Mouse (Mus musculus): ENCODE results near the gene Pcbp3.

Pcbp3 gene

GRCm38 (mm10) chr10:76859355-76860127 is 102.1 kb downstream of the Pcbp3 start:
- no peak for DNase-seq (ENCODE audit: extremely low read depth, insufficient read length, low spot score)

DNA sequence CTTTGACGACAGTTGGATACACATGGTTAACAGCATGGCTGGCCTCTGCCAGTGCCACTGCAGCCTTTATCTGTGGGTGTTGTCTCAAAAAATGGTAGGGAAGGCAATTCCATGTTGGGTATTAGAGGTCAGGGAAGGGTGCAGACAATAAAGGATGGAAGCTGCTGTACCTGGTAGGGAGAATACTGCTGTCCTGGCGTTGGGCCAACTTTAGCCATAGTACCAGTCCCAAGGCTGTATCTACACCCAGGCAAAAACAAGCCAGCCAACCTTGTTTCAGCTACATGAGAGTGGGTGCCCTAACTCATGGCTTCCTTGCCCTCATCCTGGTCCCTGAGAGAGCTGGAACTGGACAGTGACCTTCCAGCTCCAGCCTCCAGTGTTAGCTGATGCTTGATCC is 103.8 kb downstream of the Pcbp3 start:
- DNase-seq (ENCODE audit: extremely low read depth, insufficient read length, low spot score), result no peak

DNA sequence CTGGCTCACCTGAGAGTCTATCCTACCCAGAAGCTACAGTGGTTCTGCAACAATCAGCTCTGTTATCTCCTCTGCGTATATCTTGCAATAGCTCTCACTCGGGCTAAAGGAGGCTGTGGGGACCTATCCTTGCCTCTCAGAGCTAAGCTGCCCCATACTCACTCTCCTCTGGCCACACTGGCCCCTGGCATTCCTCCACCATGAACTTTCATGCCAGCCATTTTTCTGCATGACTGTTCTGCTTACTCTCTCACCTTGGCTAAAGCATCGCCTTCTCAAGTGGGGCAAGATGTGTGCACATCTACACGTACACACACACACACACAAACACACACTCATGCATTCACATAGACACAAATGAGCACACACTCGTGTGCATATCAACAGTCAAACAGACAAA is 115.2 kb downstream of the Pcbp3 start:
- no peak for DNase-seq (ENCODE audit: extremely low read depth, insufficient read length, low spot score)

DNA sequence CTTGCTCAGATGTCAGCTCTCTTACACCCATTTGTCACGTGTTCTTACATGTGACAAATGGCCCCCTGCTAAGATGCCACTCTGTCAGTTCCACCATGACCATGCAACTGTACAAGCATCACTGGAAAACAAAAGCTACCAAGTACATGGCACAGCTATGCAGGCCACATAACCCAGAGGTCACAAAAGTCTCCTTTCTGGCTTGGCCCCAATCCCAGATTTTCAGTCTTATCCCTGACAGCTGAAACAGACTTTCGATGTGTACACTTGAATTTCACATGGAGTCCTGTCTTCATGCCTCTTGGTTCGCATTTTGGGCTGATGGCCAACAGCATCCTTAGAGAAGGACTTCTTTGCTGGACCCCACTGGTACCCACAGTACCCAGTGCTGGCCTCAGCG is 116.8 kb downstream of the Pcbp3 start:
- DNase-seq (ENCODE audit: extremely low read depth, insufficient read length, low spot score), result no peak

- DNase-seq (ENCODE audit: extremely low read depth, insufficient read length, low spot score), result no peak
Measured at GRCm38 (mm10) chr10:76844365-76844764, 117.3 kb downstream of the Pcbp3 start.

GRCm38 (mm10) chr10:76842087-76842486 is 119.6 kb downstream of the Pcbp3 start:
- DNase-seq (ENCODE audit: extremely low read depth, insufficient read length, low spot score), result no peak

DNA sequence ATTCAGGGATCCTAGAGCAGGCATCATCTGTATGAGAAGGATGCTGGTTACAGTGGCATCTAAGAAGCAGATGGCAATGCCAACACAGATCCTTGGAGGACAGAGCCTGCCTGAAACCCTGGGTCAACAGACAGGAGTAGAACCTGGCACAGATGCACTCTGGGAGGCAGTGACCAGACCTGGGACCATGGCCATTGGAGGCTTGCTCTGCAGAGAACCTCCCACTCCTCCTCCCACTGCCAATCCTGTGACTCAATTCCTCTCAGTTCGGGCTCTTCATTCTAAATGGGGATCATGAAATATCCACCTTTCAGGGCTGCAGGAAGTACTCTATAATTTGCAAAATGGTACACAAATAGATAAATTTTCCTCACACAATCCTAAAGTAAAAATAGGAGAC is 120.5 kb downstream of the Pcbp3 start:
- no peak for DNase-seq (ENCODE audit: extremely low read depth, insufficient read length, low spot score)

GRCm38 (mm10) chr10:76840566-76840965 is 121.1 kb downstream of the Pcbp3 start:
- DNase-seq (ENCODE audit: extremely low read depth, insufficient read length, low spot score), result no peak

DNA sequence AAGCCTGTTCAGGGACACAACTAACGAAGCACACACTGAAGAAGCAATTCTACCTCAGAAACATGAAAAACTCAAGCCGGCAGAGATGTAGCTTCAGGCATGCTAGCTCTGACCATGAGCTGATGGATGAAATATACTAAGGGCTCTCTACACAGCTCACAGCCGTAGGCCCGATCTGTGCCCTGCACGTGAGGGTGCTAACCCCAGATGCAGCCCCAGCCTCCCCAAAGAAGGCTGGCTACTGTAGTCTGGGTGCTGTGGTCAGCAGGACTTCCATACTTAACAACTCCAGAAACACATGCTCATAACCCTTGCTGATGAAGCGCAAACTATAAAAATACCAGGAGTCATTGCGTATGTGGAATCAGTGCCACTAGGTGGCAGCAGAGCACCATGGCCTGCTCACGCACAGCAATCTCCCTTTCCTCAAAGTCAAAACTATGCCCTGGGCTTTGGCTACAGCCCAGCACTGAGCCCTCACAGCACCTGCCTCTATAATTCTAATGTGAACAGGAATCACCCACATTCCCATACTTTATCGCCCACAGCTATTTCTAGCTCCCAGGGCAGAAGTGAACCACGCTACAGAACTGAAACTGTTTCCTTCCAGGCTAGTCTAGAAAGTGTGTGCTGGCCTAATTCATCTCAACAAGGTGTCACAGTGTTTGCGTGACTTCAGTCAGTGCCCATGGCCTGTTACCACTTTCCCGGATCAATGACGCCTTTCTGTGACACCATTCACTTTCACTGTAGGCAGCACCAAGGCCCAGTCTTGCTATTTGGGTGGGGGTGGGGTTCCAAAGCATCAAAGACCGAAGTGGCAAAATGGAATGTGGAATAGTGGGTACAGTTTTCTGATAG is 126.0 kb downstream of the Pcbp3 start:
- DNase-seq (ENCODE audit: extremely low read depth, insufficient read length, low spot score), result peak; percentile 34

GRCm38 (mm10) chr10:76832841-76833240 is 128.8 kb downstream of the Pcbp3 start:
- no peak for DNase-seq (ENCODE audit: extremely low read depth, insufficient read length, low spot score)

GRCm38 (mm10) chr10:76831915-76832314 is 129.8 kb downstream of the Pcbp3 start:
- DNase-seq (ENCODE audit: extremely low read depth, insufficient read length, low spot score), result no peak

DNA sequence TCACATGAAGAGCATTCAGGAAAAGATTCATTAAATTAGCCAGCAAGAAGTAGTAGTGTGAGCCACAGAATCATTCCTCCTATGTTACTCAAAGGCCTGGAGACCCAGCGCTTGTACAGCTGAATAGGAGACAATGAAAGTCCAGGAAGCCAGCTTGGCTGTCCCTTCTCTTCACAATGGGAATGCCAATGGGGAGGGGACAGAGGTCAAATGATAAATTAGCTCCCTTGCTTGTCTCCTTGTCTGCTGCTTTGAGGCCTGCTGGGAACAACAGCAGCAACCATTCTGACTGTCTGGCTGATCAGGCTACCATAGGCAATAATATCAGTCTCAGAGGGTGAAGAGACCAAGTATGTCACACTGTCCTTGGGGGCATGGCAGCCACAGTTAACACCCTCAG is 130.5 kb downstream of the Pcbp3 start:
- DNase-seq (ENCODE audit: extremely low read depth, insufficient read length, low spot score), result no peak

DNA sequence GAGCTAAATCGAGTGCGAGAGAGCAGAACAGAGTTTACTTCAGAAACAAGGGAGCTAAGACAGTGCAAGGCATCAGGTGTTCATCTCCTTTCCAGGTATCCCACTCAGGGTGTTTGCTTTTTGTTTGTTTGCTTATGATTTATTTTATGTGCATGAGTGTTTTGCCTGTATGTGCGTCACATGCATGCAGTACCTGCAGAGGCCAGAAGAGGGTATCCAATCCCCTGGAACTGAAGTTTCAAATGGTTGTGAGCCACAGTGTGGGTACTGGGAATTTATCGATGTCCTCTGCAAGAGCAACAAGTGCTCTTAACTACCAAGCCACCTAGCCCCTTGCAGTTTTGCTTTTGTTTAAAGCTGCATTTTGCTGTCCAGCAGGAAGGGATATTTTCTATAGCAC is 132.8 kb downstream of the Pcbp3 start:
- DNase-seq (ENCODE audit: extremely low read depth, insufficient read length, low spot score), result no peak

DNA sequence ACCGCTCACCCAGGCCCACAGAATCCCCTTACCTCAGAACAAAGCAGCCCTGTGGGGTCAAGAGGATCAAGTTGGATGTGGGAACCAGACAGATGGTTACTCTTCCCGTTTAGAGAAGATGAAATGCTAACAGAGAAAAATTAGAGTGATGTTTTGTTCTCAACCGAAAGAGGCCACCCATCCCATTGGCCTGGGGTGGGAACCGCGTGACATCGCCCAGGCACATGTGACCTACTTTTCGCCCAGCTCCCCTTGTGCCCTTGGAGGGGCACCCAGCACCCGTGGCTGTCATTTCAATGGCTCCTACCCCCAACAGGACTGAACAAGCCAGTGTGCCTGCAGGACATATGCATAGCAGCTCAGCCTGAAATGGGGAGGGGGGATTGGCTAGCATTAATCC is 139.0 kb downstream of the Pcbp3 start:
- DNase-seq (ENCODE audit: extremely low read depth, insufficient read length, low spot score), result no peak

DNA sequence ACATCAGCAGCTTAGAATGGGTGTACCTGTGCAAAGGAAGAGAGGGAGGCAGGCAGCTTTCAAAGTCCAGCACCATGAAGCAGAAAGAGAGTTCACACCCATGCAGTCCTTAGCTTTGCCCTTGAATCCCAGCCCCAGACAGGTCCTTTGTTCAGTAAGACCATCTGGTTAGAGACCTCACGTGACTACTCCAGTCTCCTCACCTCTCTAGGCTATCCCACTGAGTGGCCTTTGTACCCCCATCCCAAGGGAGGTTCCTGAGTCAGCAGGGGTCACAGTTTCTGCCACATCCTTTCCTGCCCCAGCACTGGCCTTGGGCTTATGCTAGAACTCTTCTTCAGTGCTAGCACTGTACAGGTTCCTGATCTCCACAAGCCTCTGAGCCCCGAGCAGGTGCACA is 142.4 kb downstream of the Pcbp3 start:
- no peak for DNase-seq (ENCODE audit: extremely low read depth, insufficient read length, low spot score)

DNA sequence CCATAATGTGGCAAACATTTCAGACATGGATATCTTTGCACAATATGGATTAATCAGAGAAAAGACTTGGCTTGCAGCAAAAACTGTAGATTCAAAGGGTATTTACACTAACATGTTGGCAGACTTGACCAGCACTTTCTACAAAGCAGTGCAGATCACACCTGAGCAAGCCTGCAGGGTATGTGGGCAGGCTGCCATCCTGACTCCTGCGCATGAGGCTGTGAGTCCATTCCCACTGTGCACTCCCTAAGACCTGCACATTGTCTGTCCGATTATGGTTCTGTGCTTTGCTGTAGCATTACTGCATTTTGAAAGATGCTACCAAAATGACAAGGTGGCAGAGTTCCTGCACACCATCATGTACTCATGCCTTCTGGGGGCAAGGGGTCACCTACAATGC is 143.3 kb downstream of the Pcbp3 start:
- DNase-seq (ENCODE audit: extremely low read depth, insufficient read length, low spot score), result no peak

DNA sequence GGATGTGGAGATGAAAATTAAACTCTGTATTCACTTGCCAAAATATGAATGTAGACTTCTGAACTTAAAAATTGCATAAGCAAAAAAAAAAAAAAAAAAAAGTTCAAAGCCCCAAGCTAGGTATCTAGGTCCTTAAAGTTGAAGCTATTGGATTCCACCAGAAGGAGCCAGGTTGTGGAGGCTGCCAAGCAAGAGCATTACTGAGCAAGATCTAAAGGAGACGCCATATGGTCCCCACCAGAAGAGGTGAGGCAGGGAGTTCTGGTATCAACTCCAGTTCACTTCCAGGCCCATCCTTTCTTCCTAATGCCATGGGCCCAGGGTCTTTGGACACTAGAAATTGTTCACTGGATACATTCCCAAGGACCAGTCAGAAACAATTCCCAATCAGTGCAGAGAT is 144.8 kb downstream of the Pcbp3 start:
- DNase-seq (ENCODE audit: extremely low read depth, insufficient read length, low spot score), result no peak

GRCm38 (mm10) chr10:76816436-76816835 is 145.3 kb downstream of the Pcbp3 start:
- DNase-seq (ENCODE audit: extremely low read depth, insufficient read length, low spot score), result no peak

DNA sequence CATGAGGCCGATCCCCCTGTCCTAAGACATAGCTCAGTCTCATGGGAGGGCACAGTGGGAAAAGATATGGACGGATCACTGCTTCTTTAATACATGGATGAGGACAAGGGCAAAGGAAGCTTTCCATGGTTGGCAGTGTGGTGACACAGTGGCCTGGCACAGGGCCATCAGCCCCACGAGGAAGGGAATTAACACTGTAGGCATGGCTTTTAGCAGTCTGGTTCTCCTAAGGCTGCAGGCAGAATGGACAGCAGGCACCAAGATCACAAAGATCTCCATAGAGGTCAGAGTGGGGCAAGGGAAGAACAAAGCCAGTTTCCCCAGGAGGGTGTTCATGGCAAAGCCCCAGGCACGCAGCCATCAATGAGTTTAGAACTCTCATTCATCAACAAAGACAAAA is 146.2 kb downstream of the Pcbp3 start:
- no peak for DNase-seq (ENCODE audit: extremely low read depth, insufficient read length, low spot score)

DNA sequence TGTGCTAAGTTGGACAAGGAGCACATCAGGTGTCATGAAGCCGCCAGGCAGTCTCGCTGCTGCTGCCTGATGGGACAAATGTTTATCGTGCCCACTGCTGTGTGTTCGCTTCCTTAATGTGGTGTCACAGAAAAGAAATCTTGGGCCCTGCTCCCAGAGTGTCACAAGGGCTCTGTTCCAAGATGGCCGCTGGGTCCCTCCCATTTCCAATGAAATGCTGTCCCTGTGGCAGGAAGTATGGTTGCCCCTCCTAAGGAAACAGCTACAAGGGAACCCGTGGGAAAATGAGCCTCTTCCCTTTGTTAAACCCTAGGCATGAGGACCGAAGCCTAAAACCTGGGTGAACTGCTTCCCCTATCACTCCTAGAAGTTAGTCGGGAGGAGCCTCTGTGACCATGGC is 146.9 kb downstream of the Pcbp3 start:
- no peak for DNase-seq (ENCODE audit: extremely low read depth, insufficient read length, low spot score)

GRCm38 (mm10) chr10:76809916-76810660 is 151.6 kb downstream of the Pcbp3 start:
- no peak for DNase-seq (ENCODE audit: extremely low read depth, insufficient read length, low spot score)
